Mouse (Mus musculus): ENCODE data around the gene Rtl8b. TPM values are rescaled to one million over a fixed set of nuclear protein-coding genes. Genes with fewer than 3 reads are reported as not detected.
"Not testable (repeated sequence)": the region's sequence is repeated elsewhere in the genome, so short reads cannot be mapped to it uniquely, and the experiment has no call there.

The Rtl8b gene
- polyA plus RNA-seq, 1 experiment from 2014 or later, result 35.6 TPM

DNA sequence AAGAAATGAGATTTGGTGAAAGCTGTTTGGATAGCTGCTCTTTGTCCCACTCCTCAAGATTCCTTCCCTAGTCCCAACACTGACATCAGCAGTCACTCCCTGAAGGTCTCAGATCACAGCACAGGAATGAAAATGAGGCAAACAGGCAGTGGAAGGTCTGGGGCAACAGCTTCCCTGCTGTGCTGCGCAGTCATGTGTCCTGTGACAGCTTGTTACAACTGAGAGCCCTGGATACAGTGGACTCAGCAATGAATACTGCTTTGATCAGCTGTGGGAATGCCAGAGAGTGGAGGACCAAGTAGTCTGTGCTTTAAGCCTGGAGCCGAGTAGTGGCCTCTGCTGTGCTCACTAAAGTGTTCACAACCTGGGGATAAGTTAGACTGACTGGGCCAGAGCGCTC, 12.4 kb upstream of the Rtl8b start:
- whole genome bisulfite sequencing, result 67% methylated on average over 3 of the region's 3 CpGs
- H3K9me3 ChIP-seq (replicated peaks; ENCODE audit: control insufficient read depth, low read length); ATAC-seq (ENCODE audit: insufficient read depth, low FRiP score); H3K4me3 ChIP-seq (replicated peaks; ENCODE audit: low read length); H3K4me1 ChIP-seq (ENCODE audit: control insufficient read depth, insufficient read depth, low read length); H3K27ac ChIP-seq (ENCODE audit: low read length); H3K4me2 ChIP-seq (ENCODE audit: low read depth, low read length); H3K36me3 ChIP-seq (ENCODE audit: control insufficient read depth, insufficient read depth, low read length); H3K9ac ChIP-seq (ENCODE audit: low read length); H3K27me3 ChIP-seq (ENCODE audit: control insufficient read depth, insufficient read depth, low read length): not testable (repeated sequence)

- not testable (repeated sequence) for H3K36me3 ChIP-seq (ENCODE audit: control insufficient read depth, insufficient read depth, low read length); H3K4me3 ChIP-seq (replicated peaks; ENCODE audit: low read length); H3K9ac ChIP-seq (ENCODE audit: low read length); ATAC-seq (ENCODE audit: insufficient read depth, low FRiP score); H3K9me3 ChIP-seq (replicated peaks; ENCODE audit: control insufficient read depth, low read length); H3K4me2 ChIP-seq (ENCODE audit: low read depth, low read length); H3K27ac ChIP-seq (ENCODE audit: low read length); H3K27me3 ChIP-seq (ENCODE audit: control insufficient read depth, insufficient read depth, low read length); H3K4me1 ChIP-seq (ENCODE audit: control insufficient read depth, insufficient read depth, low read length)
- WGBS, result 0% methylated on average over 1 of the region's 2 CpGs
Measured at GRCm38 (mm10) chrX:53676943-53677342, 6.7 kb upstream of the Rtl8b start.

DNA sequence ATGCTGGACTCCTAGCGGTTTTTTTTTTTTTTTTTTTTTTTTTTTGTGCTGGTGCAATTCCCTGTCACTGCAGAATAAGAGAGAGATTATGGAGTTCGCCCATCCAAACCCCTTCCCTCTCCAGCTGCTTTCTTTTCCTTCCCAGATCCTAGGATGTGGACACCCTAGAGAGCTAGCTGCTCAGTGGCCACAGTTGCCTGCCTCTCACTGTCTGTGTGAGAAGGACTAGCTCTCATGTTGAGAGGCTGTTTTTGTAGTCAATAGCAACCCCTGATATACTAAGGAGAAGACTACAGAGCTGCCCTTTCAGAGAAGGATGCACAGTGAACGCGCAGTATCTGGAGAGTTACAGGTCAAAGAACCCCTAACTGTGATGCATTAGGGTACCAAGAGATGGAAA, 488 bp upstream of the Rtl8b start:
- peak overlapping the region; percentile 12; the same call in 1 of the 2 replicates for H3K27ac ChIP-seq (ENCODE audit: low read length)
- not testable (repeated sequence) for H3K27me3 ChIP-seq (ENCODE audit: control insufficient read depth, insufficient read depth, low read length); H3K9me3 ChIP-seq (replicated peaks; ENCODE audit: control insufficient read depth, low read length); ATAC-seq (ENCODE audit: insufficient read depth, low FRiP score); H3K4me1 ChIP-seq (ENCODE audit: control insufficient read depth, insufficient read depth, low read length); H3K36me3 ChIP-seq (ENCODE audit: control insufficient read depth, insufficient read depth, low read length)
- peak overlapping the region; percentile 36 for H3K4me3 ChIP-seq (replicated peaks; ENCODE audit: low read length)
- peak overlapping the region; percentile 17; the same call in 1 of the 2 replicates for H3K9ac ChIP-seq (ENCODE audit: low read length)
- peak overlapping the region; percentile 32 for H3K4me2 ChIP-seq (ENCODE audit: low read depth, low read length)
- 18% methylated on average over 3 of the region's 4 CpGs for WGBS

DNA sequence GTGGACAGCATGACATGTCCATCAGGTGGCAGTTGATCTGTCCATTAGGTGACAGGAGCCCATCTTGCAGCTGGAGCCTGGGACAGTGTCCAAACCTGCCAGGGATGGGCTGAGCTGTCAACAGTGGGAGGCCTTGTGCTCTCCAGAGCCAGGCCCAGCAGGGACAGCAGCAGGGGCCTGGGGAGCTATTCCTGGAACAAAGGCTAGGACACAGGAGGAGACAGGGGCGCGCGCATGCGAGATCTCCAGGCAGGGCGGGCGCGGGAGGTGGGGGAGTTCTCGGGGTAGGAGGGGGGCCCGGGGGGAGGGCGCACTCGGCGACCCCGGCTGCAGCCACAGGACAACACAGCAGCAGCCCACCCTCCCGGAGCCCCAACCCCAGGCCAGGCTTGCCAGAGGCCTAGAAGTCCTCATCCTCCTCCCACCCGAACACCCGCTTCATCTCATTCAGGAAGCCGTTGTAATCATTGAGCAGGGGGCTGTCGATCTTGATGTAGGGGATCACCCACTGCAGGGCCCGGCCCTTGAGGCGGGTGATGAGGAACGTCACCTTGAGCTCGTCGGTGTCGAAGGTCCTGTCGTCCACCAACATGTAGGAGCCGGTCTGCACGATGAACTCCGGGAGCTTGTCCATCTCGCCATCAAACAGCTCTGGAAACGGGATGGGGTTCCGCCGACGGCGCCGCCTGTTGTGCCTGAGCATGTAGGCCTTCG, 494 bp downstream of the Rtl8b start:
- H3K36me3 ChIP-seq (ENCODE audit: control insufficient read depth, insufficient read depth, low read length); H3K9ac ChIP-seq (ENCODE audit: low read length); H3K4me2 ChIP-seq (ENCODE audit: low read depth, low read length); H3K27ac ChIP-seq (ENCODE audit: low read length); H3K4me1 ChIP-seq (ENCODE audit: control insufficient read depth, insufficient read depth, low read length); H3K27me3 ChIP-seq (ENCODE audit: control insufficient read depth, insufficient read depth, low read length); H3K9me3 ChIP-seq (replicated peaks; ENCODE audit: control insufficient read depth, low read length): not testable (repeated sequence)
- WGBS, result no CpG with 5 or more reads among the region's 36 CpGs
- peak overlapping the region; percentile 36 for H3K4me3 ChIP-seq (replicated peaks; ENCODE audit: low read length)
- ATAC-seq (ENCODE audit: insufficient read depth, low FRiP score), result peak; percentile 44

DNA sequence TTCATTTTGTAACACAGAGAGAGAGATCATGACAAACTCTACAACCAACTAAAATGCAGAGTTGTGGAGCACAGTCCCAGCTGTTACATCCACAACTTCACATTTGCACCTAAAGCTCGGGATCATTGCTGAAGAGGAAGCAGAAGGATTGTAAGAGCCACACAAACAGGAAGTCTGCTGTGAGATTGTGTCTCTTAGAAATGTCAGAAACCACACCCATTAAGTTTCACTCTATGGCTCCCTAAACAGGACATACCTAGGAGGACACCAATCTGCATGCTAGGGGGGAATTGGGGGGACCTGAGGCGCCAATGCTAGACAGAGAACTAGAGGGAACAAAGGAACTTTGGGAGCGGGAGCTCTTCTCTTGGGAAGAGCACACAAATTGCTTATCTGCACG, 17.3 kb downstream of the Rtl8b start:
- H3K9me3 ChIP-seq (replicated peaks; ENCODE audit: control insufficient read depth, low read length); H3K27me3 ChIP-seq (ENCODE audit: control insufficient read depth, insufficient read depth, low read length); H3K4me1 ChIP-seq (ENCODE audit: control insufficient read depth, insufficient read depth, low read length); H3K9ac ChIP-seq (ENCODE audit: low read length); H3K4me3 ChIP-seq (replicated peaks; ENCODE audit: low read length); H3K36me3 ChIP-seq (ENCODE audit: control insufficient read depth, insufficient read depth, low read length); H3K27ac ChIP-seq (ENCODE audit: low read length); H3K4me2 ChIP-seq (ENCODE audit: low read depth, low read length); ATAC-seq (ENCODE audit: insufficient read depth, low FRiP score): not testable (repeated sequence)
- whole genome bisulfite sequencing, result 52% methylated on average over 4 of the region's 4 CpGs

DNA sequence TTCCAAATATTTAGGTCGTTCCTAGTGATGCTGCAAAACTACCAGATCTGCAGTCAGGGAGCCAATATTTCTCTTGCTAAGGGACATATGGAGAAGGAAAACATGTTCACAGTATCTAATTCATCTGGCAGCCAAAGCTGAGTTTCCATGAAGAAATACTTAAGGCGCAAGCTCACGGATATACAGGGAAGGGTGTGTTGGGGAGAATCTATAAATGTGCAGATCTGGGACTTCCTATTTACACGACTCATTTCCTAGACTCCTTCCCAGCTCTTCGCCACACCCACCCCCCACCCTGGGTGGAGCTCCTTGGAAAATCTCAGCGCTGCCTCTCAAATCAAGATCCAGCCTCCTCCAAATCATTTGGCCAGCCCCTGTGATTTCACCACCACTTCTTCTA, 24.3 kb downstream of the Rtl8b start:
- Histone ChIP-seq H3K27me3 (ENCODE audit: control insufficient read depth, insufficient read depth, low read length) (no peaks in the 10 kb centered on the region), H3K9me3 (replicated peaks; ENCODE audit: control insufficient read depth, low read length) (no peaks in the 10 kb centered on the region), H3K9ac (ENCODE audit: low read length) (no peak overlapping the region), H3K36me3 (ENCODE audit: control insufficient read depth, insufficient read depth, low read length) (no peaks in the 10 kb centered on the region), H3K4me1 (ENCODE audit: control insufficient read depth, insufficient read depth, low read length) (no peaks in the 10 kb centered on the region), H3K27ac (ENCODE audit: low read length) (no peak overlapping the region), H3K4me2 (ENCODE audit: low read depth, low read length) (no peak overlapping the region), H3K4me3 (replicated peaks; ENCODE audit: low read length) (no peak overlapping the region)
- ATAC-seq (ENCODE audit: insufficient read depth, low FRiP score), result no peak
- WGBS, result 63% methylated on average over 6 of the region's 6 CpGs

DNA sequence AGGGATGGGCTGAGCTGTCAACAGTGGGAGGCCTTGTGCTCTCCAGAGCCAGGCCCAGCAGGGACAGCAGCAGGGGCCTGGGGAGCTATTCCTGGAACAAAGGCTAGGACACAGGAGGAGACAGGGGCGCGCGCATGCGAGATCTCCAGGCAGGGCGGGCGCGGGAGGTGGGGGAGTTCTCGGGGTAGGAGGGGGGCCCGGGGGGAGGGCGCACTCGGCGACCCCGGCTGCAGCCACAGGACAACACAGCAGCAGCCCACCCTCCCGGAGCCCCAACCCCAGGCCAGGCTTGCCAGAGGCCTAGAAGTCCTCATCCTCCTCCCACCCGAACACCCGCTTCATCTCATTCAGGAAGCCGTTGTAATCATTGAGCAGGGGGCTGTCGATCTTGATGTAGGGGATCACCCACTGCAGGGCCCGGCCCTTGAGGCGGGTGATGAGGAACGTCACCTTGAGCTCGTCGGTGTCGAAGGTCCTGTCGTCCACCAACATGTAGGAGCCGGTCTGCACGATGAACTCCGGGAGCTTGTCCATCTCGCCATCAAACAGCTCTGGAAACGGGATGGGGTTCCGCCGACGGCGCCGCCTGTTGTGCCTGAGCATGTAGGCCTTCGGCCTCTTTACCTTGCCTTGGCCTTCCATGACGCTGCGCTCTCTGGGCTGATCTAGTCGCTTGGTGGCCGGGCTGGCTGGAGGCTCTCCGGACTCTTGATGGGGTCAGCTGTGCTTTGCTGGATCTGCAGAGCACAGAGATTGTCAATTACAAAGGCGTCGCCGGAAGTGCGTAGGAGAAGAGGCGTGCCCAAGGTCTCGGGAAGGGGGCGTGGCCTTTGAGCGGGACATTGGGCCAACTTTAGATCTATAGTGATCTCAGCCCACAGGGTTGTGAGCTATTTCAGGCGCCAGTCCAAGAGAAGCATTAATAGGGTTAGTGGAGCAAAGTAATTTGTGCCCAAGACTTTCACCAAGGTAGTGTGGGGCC, 26.9 kb downstream of the Rtl8b start, which contains the start of gene Rtl8a:
Gene Rtl8a, minus strand, starts transcription at position 703 of the 982 bp plus-strand sequence.
- not testable (repeated sequence) for H3K9ac ChIP-seq (ENCODE audit: low read length); H3K27ac ChIP-seq (ENCODE audit: low read length); H3K4me1 ChIP-seq (ENCODE audit: control insufficient read depth, insufficient read depth, low read length); H3K27me3 ChIP-seq (ENCODE audit: control insufficient read depth, insufficient read depth, low read length); H3K9me3 ChIP-seq (replicated peaks; ENCODE audit: control insufficient read depth, low read length); H3K36me3 ChIP-seq (ENCODE audit: control insufficient read depth, insufficient read depth, low read length)
- WGBS, result 25% methylated on average over 10 of the region's 50 CpGs
- peak; percentile 93 for ATAC-seq (ENCODE audit: insufficient read depth, low FRiP score)
- peak within 1 kb of the TSS; percentile 42; the same call in 1 of the 2 replicates for H3K4me2 ChIP-seq (ENCODE audit: low read depth, low read length)
- peak within 1 kb of the TSS; percentile 41 for H3K4me3 ChIP-seq (replicated peaks; ENCODE audit: low read length)

- not testable (repeated sequence) for H3K4me2 ChIP-seq (ENCODE audit: low read depth, low read length); H3K4me1 ChIP-seq (ENCODE audit: control insufficient read depth, insufficient read depth, low read length); H3K4me3 ChIP-seq (replicated peaks; ENCODE audit: low read length); H3K27ac ChIP-seq (ENCODE audit: low read length); H3K36me3 ChIP-seq (ENCODE audit: control insufficient read depth, insufficient read depth, low read length); H3K9ac ChIP-seq (ENCODE audit: low read length); H3K9me3 ChIP-seq (replicated peaks; ENCODE audit: control insufficient read depth, low read length); H3K27me3 ChIP-seq (ENCODE audit: control insufficient read depth, insufficient read depth, low read length)
- 71% methylated on average over 4 of the region's 4 CpGs for WGBS
- ATAC-seq (ENCODE audit: insufficient read depth, low FRiP score), result 0 out of 2 replicates have a peak, but pooled peaks have one; percentile 8
Measured at GRCm38 (mm10) chrX:53642604-53642979, 27.6 kb downstream of the Rtl8b start.

GRCm38 (mm10) chrX:53638107-53638506, 32.1 kb downstream of the Rtl8b start:
- not testable (repeated sequence) for H3K27me3 ChIP-seq (ENCODE audit: control insufficient read depth, insufficient read depth, low read length); H3K36me3 ChIP-seq (ENCODE audit: control insufficient read depth, insufficient read depth, low read length); H3K9me3 ChIP-seq (replicated peaks; ENCODE audit: control insufficient read depth, low read length); H3K4me3 ChIP-seq (replicated peaks; ENCODE audit: low read length); H3K9ac ChIP-seq (ENCODE audit: low read length); H3K27ac ChIP-seq (ENCODE audit: low read length); H3K4me2 ChIP-seq (ENCODE audit: low read depth, low read length); ATAC-seq (ENCODE audit: insufficient read depth, low FRiP score); H3K4me1 ChIP-seq (ENCODE audit: control insufficient read depth, insufficient read depth, low read length)
- 47% methylated on average over 3 of the region's 3 CpGs for WGBS
